Mouse (Mus musculus) intestine, embryonic 16.5 days (tissue): Measurements from ENCODE around the gene Socs1. TPM values are rescaled to one million over a fixed set of nuclear protein-coding genes. Genes with fewer than 3 reads are reported as not detected.
A peak's percentile ranks its signal among the peaks of the same experiment; 100 is the strongest.

Experiments used
- ATAC-seq: fragments of 200-750 bp; cut with Nextera tagmentation; 2 replicates; pipeline ENCODE4 v1.8.0; 2017; ENCODE audit warnings: moderate TSS enrichment, moderate library complexity
- H3K27ac ChIP-seq: fragments of 300-500 bp; sonication (generic); 2 replicates; pipeline ENCODE4 v1.5.1; 2014; ENCODE audit warnings: mild to moderate bottlenecking, low read length
- H3K27me3 ChIP-seq: fragments of 300-500 bp; sonication (generic); replicated peaks from 2 replicates; pipeline ENCODE4 v1.6.1; 2014; ENCODE audit warnings: low read length, control low read depth, mixed read lengths; ENCODE audit not compliant: control insufficient read depth, insufficient read depth
- H3K36me3 ChIP-seq: fragments of 300-500 bp; sonication (generic); 2 replicates; pipeline ENCODE4 v1.6.1; 2014; ENCODE audit warnings: low read length, control low read depth; ENCODE audit not compliant: control insufficient read depth, insufficient read depth
- H3K4me1 ChIP-seq: fragments of 300-500 bp; sonication (generic); 2 replicates; pipeline ENCODE4 v1.6.1; 2014; ENCODE audit warnings: low read length, control low read depth, mixed read lengths; ENCODE audit not compliant: control insufficient read depth, insufficient read depth
- H3K4me2 ChIP-seq: fragments of 300-500 bp; sonication (generic); 2 replicates; pipeline ENCODE4 v1.6.1; 2014; ENCODE audit warnings: low read depth, low read length, control low read depth
- H3K4me3 ChIP-seq: fragments of 300-500 bp; sonication (generic); 2 replicates; pipeline ENCODE4 v1.5.1; 2014; ENCODE audit warnings: mild to moderate bottlenecking, low read length
- H3K9ac ChIP-seq: fragments of 300-500 bp; sonication (generic); 2 replicates; pipeline ENCODE4 v1.6.1; 2014; ENCODE audit warnings: low read depth, low read length
- H3K9me3 ChIP-seq: fragments of 300-500 bp; sonication (generic); 2 replicates; pipeline ENCODE4 v1.6.1; 2016; ENCODE audit warnings: low read length, control low read depth; ENCODE audit not compliant: control insufficient read depth
- WGBS: fragments of 180-500 bp; shearing (Covaris S2); extraction: QIAGEN DNeasy Blood & Tissue Kit; methylation state at CpG from one replicate; pipeline ENCODE4 v1.1.7; 2014; 5-methylcytosine and 5-hydroxymethylcytosine counted together
- polyA plus RNA-seq: library from polyadenylated mRNA; unstranded; fragments of >200 nt; fragmentation: Nextera tagmentation; extraction: Ambion mirVana; gene quantifications from 2 replicates; pipeline ENCODE4 v1.2.1, GENCODE M21; 2015

Gene Socs1
- polyA plus RNA-seq, 1 experiment from 2014 or later: 4.9 TPM

DNA sequence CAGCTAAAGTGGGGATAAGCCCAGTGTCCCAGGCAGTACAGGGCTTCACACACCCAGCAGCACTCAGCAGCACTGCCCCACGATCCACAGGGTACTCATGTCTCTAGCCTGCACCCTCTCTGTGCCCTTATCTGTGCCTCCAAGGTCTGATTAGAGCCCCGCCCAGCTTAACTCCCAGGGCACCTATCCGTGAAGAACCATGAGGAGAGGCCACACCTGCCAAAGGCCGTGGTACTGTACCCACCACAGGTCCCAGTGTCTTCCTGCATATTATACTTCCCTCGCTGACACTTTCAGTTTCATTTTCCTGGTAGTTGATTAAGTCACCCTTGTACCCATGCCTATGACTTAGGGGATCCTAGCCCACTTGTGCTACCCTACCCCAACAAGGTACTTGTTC is 52.9 kb downstream of the Socs1 start:
- H3K27me3 ChIP-seq: no peaks in the 10 kb centered on the region
- no peak overlapping the region for H3K27ac ChIP-seq
- peak; percentile 95 for ATAC-seq
- 64% methylated on average over 5 of the region's 5 CpGs for WGBS
- no peak overlapping the region for H3K9ac ChIP-seq
- H3K4me3 ChIP-seq: no peak overlapping the region
- no peaks in the 10 kb centered on the region for H3K36me3 ChIP-seq
- H3K9me3 ChIP-seq: no peaks in the 10 kb centered on the region
- H3K4me1 ChIP-seq: peaks cover 4% of the 10 kb centered on the region
- no peak overlapping the region for H3K4me2 ChIP-seq

Other genes starting within 250 kb of the Socs1 start
- gene Dexi, start 242.5 kb downstream of the Socs1 start, polyA plus RNA-seq: 2.9 and 6.7 TPM in 2 replicates
- gene Clec16a, start 240.2 kb downstream of the Socs1 start, polyA plus RNA-seq: 22.1 and 24.3 TPM in 2 replicates
- not detected in 2 replicates for gene Tnp2, start 3.1 kb upstream of the Socs1 start, polyA plus RNA-seq
- not detected in 2 replicates for gene Prm3, start 5.4 kb upstream of the Socs1 start, polyA plus RNA-seq
- not detected in 2 replicates for gene Prm2, start 10.6 kb upstream of the Socs1 start, polyA plus RNA-seq
- 0.44 TPM in 1 of 2 replicates, not detected in the other for gene Prm1, start 20.3 kb upstream of the Socs1 start, polyA plus RNA-seq
- not detected in 2 replicates for gene Gm11172, start 27.4 kb upstream of the Socs1 start, polyA plus RNA-seq
- gene Rmi2, start 49.5 kb upstream of the Socs1 start, polyA plus RNA-seq: 2.4 and 2.7 TPM in 2 replicates